Mouse (Mus musculus): ENCODE data around the gene Kdm4c. TPM values are rescaled to one million over a fixed set of nuclear protein-coding genes. Genes with fewer than 3 reads are reported as not detected.
"Not testable (repeated sequence)": the region's sequence is repeated elsewhere in the genome, so short reads cannot be mapped to it uniquely, and the experiment has no call there.

Kdm4c gene
- total RNA-seq, 2 experiments from 2014 or later: 17.1 to 17.7 TPM

- ATAC-seq (replicated peaks; ENCODE audit: poor library complexity, severe bottlenecking): peak; percentile 97
Observed at GRCm38 (mm10) chr4:74305315-74306105, 63.2 kb downstream of the Kdm4c start.

- ATAC-seq (replicated peaks; ENCODE audit: poor library complexity, severe bottlenecking): peak; percentile 56
Observed at GRCm38 (mm10) chr4:74311135-74311534, 68.8 kb downstream of the Kdm4c start.

- no peak for ATAC-seq (replicated peaks; ENCODE audit: poor library complexity, severe bottlenecking)
Observed at GRCm38 (mm10) chr4:74312858-74313257, 70.6 kb downstream of the Kdm4c start.

- no peak for ATAC-seq (replicated peaks; ENCODE audit: poor library complexity, severe bottlenecking)
Observed at GRCm38 (mm10) chr4:74315388-74315787, 73.1 kb downstream of the Kdm4c start.

- ATAC-seq (replicated peaks; ENCODE audit: poor library complexity, severe bottlenecking): no peak
Observed at GRCm38 (mm10) chr4:74319313-74319712, 77.0 kb downstream of the Kdm4c start.

GRCm38 (mm10) chr4:74357479-74357878 lies 115.2 kb downstream of the Kdm4c start:
- peak; percentile 42 for ATAC-seq (replicated peaks; ENCODE audit: poor library complexity, severe bottlenecking)

GRCm38 (mm10) chr4:74360274-74360673 lies 118.0 kb downstream of the Kdm4c start:
- no peak for ATAC-seq (replicated peaks; ENCODE audit: poor library complexity, severe bottlenecking)

GRCm38 (mm10) chr4:74386583-74386982 lies 144.3 kb downstream of the Kdm4c start:
- no peak for ATAC-seq (replicated peaks; ENCODE audit: poor library complexity, severe bottlenecking)

GRCm38 (mm10) chr4:74393162-74393561 lies 150.9 kb downstream of the Kdm4c start:
- ATAC-seq (replicated peaks; ENCODE audit: poor library complexity, severe bottlenecking): no peak

GRCm38 (mm10) chr4:74396562-74396961 lies 154.3 kb downstream of the Kdm4c start:
- no peak for ATAC-seq (replicated peaks; ENCODE audit: poor library complexity, severe bottlenecking)

- ATAC-seq (replicated peaks; ENCODE audit: poor library complexity, severe bottlenecking): not testable (repeated sequence)
Observed at GRCm38 (mm10) chr4:74401617-74402313, 159.5 kb downstream of the Kdm4c start.

- ATAC-seq (replicated peaks; ENCODE audit: poor library complexity, severe bottlenecking): no peak
Observed at GRCm38 (mm10) chr4:74408731-74409130, 166.4 kb downstream of the Kdm4c start.

- no peak for ATAC-seq (replicated peaks; ENCODE audit: poor library complexity, severe bottlenecking)
Observed at GRCm38 (mm10) chr4:74419794-74420193, 177.5 kb downstream of the Kdm4c start.

Other genes starting within 250 kb of the Kdm4c start
- gene Frmd3, start 229.1 kb upstream of the Kdm4c start, total RNA-seq (2014; fragmentation: Nextera tagmentation): not detected in 2 replicates
- gene Frmd3, start 229.1 kb upstream of the Kdm4c start, total RNA-seq (2017): not detected in 2 replicates